Mouse (Mus musculus) neural tube, embryonic 11.5 days (tissue): ENCODE results near the gene Mpc1. TPM values are rescaled to one million over a fixed set of nuclear protein-coding genes. Genes with fewer than 3 reads are reported as not detected.
"Not testable (repeated sequence)": the region's sequence is repeated elsewhere in the genome, so short reads cannot be mapped to it uniquely, and the experiment has no call there.

Experiments used
- ATAC-seq: fragments of 200-750 bp; cut with Nextera tagmentation; 2 replicates; pipeline ENCODE4 v1.8.0; 2017; ENCODE audit warnings: moderate number of reproducible peaks, mild to moderate bottlenecking, moderate TSS enrichment, moderate library complexity; ENCODE audit not compliant: insufficient read depth, low FRiP score, low TSS enrichment
- DNase-seq: peaks from one replicate; pipeline ENCODE4 v3.0.0-alpha.2; 2015; ENCODE audit warnings: low spot score
- H3K27ac ChIP-seq: fragments of 300-500 bp; sonication (generic); 2 replicates; pipeline ENCODE4 v1.5.1; 2014; ENCODE audit warnings: low read depth, mild to moderate bottlenecking, low read length
- H3K27me3 ChIP-seq: fragments of 300-500 bp; sonication (generic); 2 replicates; pipeline ENCODE4 v1.6.1; 2014; ENCODE audit warnings: mild to moderate bottlenecking, low read length, mixed read lengths; ENCODE audit not compliant: control insufficient read depth, insufficient read depth
- H3K36me3 ChIP-seq: fragments of 300-500 bp; sonication (generic); 2 replicates; pipeline ENCODE4 v1.6.1; 2014; ENCODE audit warnings: mild to moderate bottlenecking, low read length, moderate library complexity, mixed read lengths; ENCODE audit not compliant: control insufficient read depth, insufficient read depth
- H3K4me1 ChIP-seq: fragments of 300-500 bp; sonication (generic); 2 replicates; pipeline ENCODE4 v1.6.1; 2014; ENCODE audit warnings: low read length, mixed read lengths; ENCODE audit not compliant: control insufficient read depth, insufficient read depth
- H3K4me2 ChIP-seq: fragments of 300-500 bp; sonication (generic); 2 replicates; pipeline ENCODE4 v1.6.1; 2014; ENCODE audit warnings: low read depth, mild to moderate bottlenecking, moderate library complexity
- H3K4me3 ChIP-seq: fragments of 300-500 bp; sonication (generic); 2 replicates; pipeline ENCODE4 v1.5.1; 2014; ENCODE audit warnings: low read depth, low read length
- H3K9ac ChIP-seq: fragments of 300-500 bp; sonication (generic); 2 replicates; pipeline ENCODE4 v1.6.1; 2014; ENCODE audit warnings: mild to moderate bottlenecking, low read length
- H3K9me3 ChIP-seq: fragments of 300-500 bp; sonication (generic); 2 replicates; pipeline ENCODE4 v1.6.1; 2016; ENCODE audit warnings: low read length; ENCODE audit not compliant: control insufficient read depth
- WGBS: fragments of 180-500 bp; shearing (Covaris S2); extraction: QIAGEN DNeasy Blood & Tissue Kit; methylation state at CpG from one replicate; pipeline ENCODE4 v1.1.7; 2014; 5-methylcytosine and 5-hydroxymethylcytosine counted together
- polyA plus RNA-seq: library from polyadenylated mRNA; unstranded; fragments of >200 nt; fragmentation: Nextera tagmentation; extraction: Ambion mirVana; gene quantifications from 2 replicates; pipeline ENCODE4 v1.2.1, GENCODE M21; 2014

Mpc1 gene
- polyA plus RNA-seq, 1 experiment from 2014 or later, result 114 TPM

- no peak overlapping the region for H3K4me3 ChIP-seq
- no peak overlapping the region for H3K4me2 ChIP-seq
- no peak for DNase-seq
- H3K9me3 ChIP-seq, result no peaks in the 10 kb centered on the region
- no peak overlapping the region for H3K27ac ChIP-seq
- WGBS, result 77% methylated on average over 4 of the region's 4 CpGs
- no peak for ATAC-seq
- H3K9ac ChIP-seq, result no peak overlapping the region
- H3K36me3 ChIP-seq, result no peaks in the 10 kb centered on the region
- no peaks in the 10 kb centered on the region for H3K27me3 ChIP-seq
- no peaks in the 10 kb centered on the region for H3K4me1 ChIP-seq
These were observed 18.8 kb downstream of the Mpc1 start for GRCm38 (mm10) chr17:8301515-8301914.

- Histone ChIP-seq H3K9ac (no peak overlapping the region), H3K4me2 (no peak overlapping the region), H3K4me3 (no peak overlapping the region), H3K9me3 (no peaks in the 10 kb centered on the region), H3K27ac (no peak overlapping the region), H3K36me3 (no peaks in the 10 kb centered on the region), H3K27me3 (no peaks in the 10 kb centered on the region), H3K4me1 (no peaks in the 10 kb centered on the region)
- 72% methylated on average over 7 of the region's 7 CpGs for WGBS
- ATAC-seq (no peak), DNase-seq (no peak)
These were observed 20.2 kb downstream of the Mpc1 start for GRCm38 (mm10) chr17:8302772-8303438.

GRCm38 (mm10) chr17:8303671-8304070 is 21.0 kb downstream of the Mpc1 start:
- H3K4me3 ChIP-seq, result no peak overlapping the region
- H3K36me3 ChIP-seq, result no peaks in the 10 kb centered on the region
- H3K9ac ChIP-seq, result no peak overlapping the region
- H3K4me2 ChIP-seq, result no peak overlapping the region
- H3K27ac ChIP-seq, result no peak overlapping the region
- H3K4me1 ChIP-seq, result no peaks in the 10 kb centered on the region
- no peak for DNase-seq
- ATAC-seq, result no peak
- H3K27me3 ChIP-seq, result no peaks in the 10 kb centered on the region
- WGBS, result 75% methylated on average over 5 of the region's 5 CpGs
- no peaks in the 10 kb centered on the region for H3K9me3 ChIP-seq

GRCm38 (mm10) chr17:8305801-8306200 is 23.1 kb downstream of the Mpc1 start:
- Histone ChIP-seq H3K4me3 (no peak overlapping the region), H3K4me1 (no peaks in the 10 kb centered on the region), H3K36me3 (no peaks in the 10 kb centered on the region), H3K9ac (no peak overlapping the region), H3K4me2 (no peak overlapping the region), H3K27me3 (no peaks in the 10 kb centered on the region), H3K9me3 (no peaks in the 10 kb centered on the region), H3K27ac (no peak overlapping the region)
- 26% methylated on average over 3 of the region's 3 CpGs for WGBS
- ATAC-seq (no peak), DNase-seq (no peak)

- Histone ChIP-seq H3K27ac (peak within 1 kb of the TSS; percentile 74), H3K4me3 (peak within 1 kb of the TSS; percentile 79), H3K36me3 (no peaks in the 10 kb centered on the region), H3K4me1 (peaks cover 10% of the 10 kb centered on the region), H3K27me3 (no peaks in the 10 kb centered on the region), H3K4me2 (peak within 1 kb of the TSS; percentile 53), H3K9ac (peak within 1 kb of the TSS; percentile 64), H3K9me3 (no peaks in the 10 kb centered on the region)
- ATAC-seq, result peak; percentile 93
- peak; percentile 97 for DNase-seq
- under 1% methylated on average over 38 of the region's 54 CpGs for WGBS
These were observed 28.3 kb downstream of the Mpc1 start, which contains the start of gene Sft2d1 for GRCm38 (mm10) chr17:8310838-8311614. TSS of gene Sft2d1 (plus strand) at chr17:8311102.

GRCm38 (mm10) chr17:8311751-8312150 is 29.0 kb downstream of the Mpc1 start:
- Histone ChIP-seq H3K36me3 (no peaks in the 10 kb centered on the region), H3K27ac (no peak overlapping the region), H3K9ac (peak overlapping the region; percentile 64; the same call in 1 of the 2 replicates), H3K9me3 (no peaks in the 10 kb centered on the region), H3K4me1 (peaks cover 10% of the 10 kb centered on the region), H3K4me3 (peak overlapping the region; percentile 79), H3K27me3 (no peaks in the 10 kb centered on the region), H3K4me2 (peak overlapping the region; percentile 46)
- DNase-seq (no peak), ATAC-seq (no peak)
- WGBS, result 50% methylated on average over 3 of the region's 3 CpGs

- Histone ChIP-seq H3K4me3 (no peak overlapping the region), H3K27me3 (no peaks in the 10 kb centered on the region), H3K9me3 (no peaks in the 10 kb centered on the region), H3K36me3 (no peaks in the 10 kb centered on the region), H3K9ac (no peak overlapping the region), H3K27ac (no peak overlapping the region), H3K4me2 (no peak overlapping the region), H3K4me1 (peaks cover 10% of the 10 kb centered on the region)
- ATAC-seq (no peak), DNase-seq (no peak)
- WGBS, result 89% methylated on average over 3 of the region's 3 CpGs
These were observed 31.3 kb downstream of the Mpc1 start for GRCm38 (mm10) chr17:8313976-8314375.

GRCm38 (mm10) chr17:8316251-8316650 is 33.5 kb downstream of the Mpc1 start:
- H3K4me1 ChIP-seq, result peaks cover 10% of the 10 kb centered on the region
- H3K9me3 ChIP-seq, result no peaks in the 10 kb centered on the region
- no peak overlapping the region for H3K4me3 ChIP-seq
- H3K4me2 ChIP-seq, result no peak overlapping the region
- DNase-seq (no peak), ATAC-seq (no peak)
- H3K9ac ChIP-seq, result no peak overlapping the region
- H3K27me3 ChIP-seq, result no peaks in the 10 kb centered on the region
- H3K36me3 ChIP-seq, result no peaks in the 10 kb centered on the region
- whole genome bisulfite sequencing, result 78% methylated on average over 1 of the region's 1 CpGs
- no peak overlapping the region for H3K27ac ChIP-seq

GRCm38 (mm10) chr17:8326877-8327276 is 44.2 kb downstream of the Mpc1 start:
- H3K9me3 ChIP-seq, ATAC-seq, H3K27ac ChIP-seq, H3K9ac ChIP-seq, H3K4me1 ChIP-seq, H3K27me3 ChIP-seq, H3K4me3 ChIP-seq, H3K36me3 ChIP-seq, H3K4me2 ChIP-seq, DNase-seq: not testable (repeated sequence)
- 88% methylated on average over 10 of the region's 11 CpGs for WGBS
